Mouse (Mus musculus) heart, postnatal 10 days (tissue): ENCODE results near the gene Arhgef17. TPM values are rescaled to one million over a fixed set of nuclear protein-coding genes. Genes with fewer than 3 reads are reported as not detected.

Experiments used
- DNase-seq, 2 experiments: peaks; one replicate each; pipeline ENCODE4 v3.0.0; 2021
- intact Hi-C: fragments of 180-260 bp; cut with DNase I; formaldehyde crosslinking; loops from one replicate; pipeline ENCODE4 v1.15.1; 2025
- total RNA-seq, 2 experiments: library from RNA; stranded (reverse); gene quantifications; 2 replicates each; pipeline ENCODE4 v1.2.3; 2021

Arhgef17 gene
- 10 to 100 TPM; 32.9 to 41.2 TPM for total RNA-seq

GRCm38 (mm10) chr7:100931926-100932480 is at the start of gene Arhgef17:
Gene Arhgef17, minus strand, starts transcription at chr7:100932107.
- intact Hi-C loops, result loop anchor here (1.0 kb wide), 1 partner anchor 25 kb away; no protein-coding TSS in a partner anchor
- peak; percentile 75 to 76 for DNase-seq

- peak; percentile 76 to 79 for DNase-seq
- intact Hi-C loops, result no loop called here
Measured at GRCm38 (mm10) chr7:100979175-100979574, 47.3 kb upstream of the Arhgef17 start.

GRCm38 (mm10) chr7:100978171-100978570 is 46.3 kb upstream of the Arhgef17 start:
- no peak for DNase-seq
- intact Hi-C loops, result no loop called here

- intact Hi-C loops, result no loop called here
Measured at GRCm38 (mm10) chr7:100974135-100974903, 42.4 kb upstream of the Arhgef17 start, which contains the start of gene P2ry6. Gene P2ry6, minus strand, starts transcription at chr7:100974649.

GRCm38 (mm10) chr7:100972875-100973274 is 41.0 kb upstream of the Arhgef17 start:
- DNase-seq, result no peak
- intact Hi-C loops, result no loop called here

More at GRCm38 (mm10) chr7:100974135-100974903, 42.4 kb upstream of the Arhgef17 start, which contains the start of gene P2ry6:
- peak; percentile 64 to 72 for DNase-seq

- DNase-seq, result no peak
- intact Hi-C loops, result no loop called here
Measured at GRCm38 (mm10) chr7:100968874-100969659, 37.2 kb upstream of the Arhgef17 start.

GRCm38 (mm10) chr7:100968376-100968775 is 36.5 kb upstream of the Arhgef17 start:
- DNase-seq, result no peak
- intact Hi-C loops, result no loop called here

- intact Hi-C loops, result no loop called here
- DNase-seq, result no peak
Measured at GRCm38 (mm10) chr7:100967850-100968249, 35.9 kb upstream of the Arhgef17 start.

- intact Hi-C loops, result no loop called here
- DNase-seq, result no peak
Measured at GRCm38 (mm10) chr7:100966014-100966413, 34.1 kb upstream of the Arhgef17 start.

- intact Hi-C loops, result loop anchor here (2.0 kb wide), 2 partner anchors 22 to 58 kb away; no protein-coding TSS in a partner anchor
- peak in 1 of 2 experiments; percentile 48 for DNase-seq
Measured at GRCm38 (mm10) chr7:100965079-100965478, 33.2 kb upstream of the Arhgef17 start.

GRCm38 (mm10) chr7:100964242-100964641 is 32.3 kb upstream of the Arhgef17 start:
- DNase-seq, result no peak
- intact Hi-C loops, result loop anchor here (2.0 kb wide), 2 partner anchors 21 to 57 kb away; no protein-coding TSS in a partner anchor

- intact Hi-C loops, result no loop called here
- no peak for DNase-seq
Measured at GRCm38 (mm10) chr7:100963381-100963780, 31.5 kb upstream of the Arhgef17 start.

- peak in 1 of 2 experiments; percentile 44 for DNase-seq
- intact Hi-C loops, result no loop called here
Measured at GRCm38 (mm10) chr7:100961146-100961545, 29.2 kb upstream of the Arhgef17 start.

- DNase-seq, result no peak
- intact Hi-C loops, result no loop called here
Measured at GRCm38 (mm10) chr7:100960462-100960861, 28.6 kb upstream of the Arhgef17 start.

GRCm38 (mm10) chr7:100958426-100958825 is 26.5 kb upstream of the Arhgef17 start:
- no peak for DNase-seq
- intact Hi-C loops, result no loop called here

GRCm38 (mm10) chr7:100952686-100953085 is 20.8 kb upstream of the Arhgef17 start:
- intact Hi-C loops, result no loop called here

GRCm38 (mm10) chr7:100951903-100952302 is 20.0 kb upstream of the Arhgef17 start:
- intact Hi-C loops, result no loop called here
- peak; percentile 38 to 51 for DNase-seq

More at GRCm38 (mm10) chr7:100952686-100953085, 20.8 kb upstream of the Arhgef17 start:
- DNase-seq, result no peak

- DNase-seq, result peak in 1 of 2 experiments; percentile 64
- intact Hi-C loops, result no loop called here
Measured at GRCm38 (mm10) chr7:100950481-100951010, 18.6 kb upstream of the Arhgef17 start.

- no peak for DNase-seq
- intact Hi-C loops, result no loop called here
Measured at GRCm38 (mm10) chr7:100950031-100950430, 18.1 kb upstream of the Arhgef17 start.

- no peak for DNase-seq
- intact Hi-C loops, result loop anchor here (5.0 kb wide), 1 partner anchor 343 kb away; no protein-coding TSS in a partner anchor
Measured at GRCm38 (mm10) chr7:100944738-100945137, 12.8 kb upstream of the Arhgef17 start.
